Mouse (Mus musculus): ENCODE data around the gene Upk1b. TPM values are rescaled to one million over a fixed set of nuclear protein-coding genes. Genes with fewer than 3 reads are reported as not detected.
A peak's percentile ranks its signal among the peaks of the same experiment; 100 is the strongest.

The Upk1b gene
- polyA plus RNA-seq, 1 experiment from 2014 or later, result 1.2 TPM

DNA sequence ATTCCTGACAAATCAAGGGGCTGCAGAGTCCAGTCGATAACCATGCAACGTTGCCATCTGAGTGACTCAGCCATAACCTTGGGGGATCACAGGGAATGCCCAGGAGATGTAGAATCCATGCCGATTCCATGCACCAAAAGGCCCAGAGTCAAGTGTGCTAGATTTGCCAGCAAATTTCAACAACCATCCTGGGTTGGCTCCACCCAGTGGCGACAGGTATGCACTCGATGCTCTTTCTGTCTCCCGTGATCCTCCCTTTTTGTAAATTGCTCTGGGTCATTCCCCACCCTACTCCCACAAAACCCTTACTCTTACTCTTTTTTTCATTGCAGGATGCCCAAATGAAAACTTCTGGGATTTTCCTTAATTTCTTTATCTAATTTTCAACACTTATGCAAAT, 23.8 kb downstream of the Upk1b start:
- DNase-seq (ENCODE audit: low spot score), result no peak
- no peaks in the 10 kb centered on the region for H3K9me3 ChIP-seq
- H3K4me3 ChIP-seq, result no peak overlapping the region
- WGBS, result 53% methylated on average over 6 of the region's 6 CpGs
- no peak overlapping the region for H3K27ac ChIP-seq (replicated peaks)
- H3K4me1 ChIP-seq, result no peaks in the 10 kb centered on the region; the same call in 1 of the 2 replicates
- H3K36me3 ChIP-seq (replicated peaks), result no peaks in the 10 kb centered on the region
- no peaks in the 10 kb centered on the region for H3K27me3 ChIP-seq (replicated peaks; ENCODE audit: low read depth, poor library complexity, severe bottlenecking)

GRCm38 (mm10) chr16:38774964-38775746, 25.0 kb downstream of the Upk1b start:
- WGBS, result 75% methylated on average over 7 of the region's 7 CpGs
- H3K27me3 ChIP-seq (replicated peaks; ENCODE audit: low read depth, poor library complexity, severe bottlenecking), result no peaks in the 10 kb centered on the region

GRCm38 (mm10) chr16:38772906-38773496, 27.1 kb downstream of the Upk1b start:
- Histone ChIP-seq H3K9me3 (no peaks in the 10 kb centered on the region), H3K27me3 (replicated peaks; ENCODE audit: low read depth, poor library complexity, severe bottlenecking) (no peaks in the 10 kb centered on the region), H3K27ac (replicated peaks) (no peak overlapping the region), H3K4me3 (no peak overlapping the region), H3K4me1 (no peaks in the 10 kb centered on the region; the same call in 1 of the 2 replicates), H3K36me3 (replicated peaks) (peaks cover 14% of the 10 kb centered on the region)
- no peak for DNase-seq (ENCODE audit: low spot score)
- WGBS, result 77% methylated on average over 12 of the region's 12 CpGs

More at GRCm38 (mm10) chr16:38774964-38775746, 25.0 kb downstream of the Upk1b start:
- no peaks in the 10 kb centered on the region for H3K9me3 ChIP-seq
- no peak overlapping the region for H3K27ac ChIP-seq (replicated peaks)
- H3K36me3 ChIP-seq (replicated peaks), result no peaks in the 10 kb centered on the region
- DNase-seq (ENCODE audit: low spot score), result no peak
- no peak overlapping the region for H3K4me3 ChIP-seq
- H3K4me1 ChIP-seq, result no peaks in the 10 kb centered on the region; the same call in 1 of the 2 replicates

DNA sequence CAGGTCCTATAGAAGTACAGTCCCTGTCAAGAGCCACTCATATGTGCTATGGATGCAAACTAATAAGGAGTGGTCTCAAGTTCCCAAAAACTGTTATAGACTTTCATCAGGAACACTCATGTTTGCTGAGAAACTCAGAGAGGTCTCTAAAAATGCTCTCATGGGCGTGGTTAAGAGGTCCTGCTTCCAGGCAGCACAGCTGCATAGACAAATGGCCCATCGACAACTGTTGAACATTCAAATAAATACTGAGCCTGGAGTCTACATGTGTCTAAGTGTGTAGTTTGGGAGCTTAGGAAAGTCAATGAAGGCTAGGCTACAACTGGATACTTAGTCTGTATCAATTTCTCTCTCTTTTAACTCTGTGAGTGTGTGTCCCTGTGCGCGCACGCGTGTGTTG, 29.0 kb downstream of the Upk1b start:
- Histone ChIP-seq H3K4me3 (no peak overlapping the region), H3K27ac (replicated peaks) (no peak overlapping the region), H3K4me1 (no peaks in the 10 kb centered on the region; the same call in 1 of the 2 replicates), H3K27me3 (replicated peaks; ENCODE audit: low read depth, poor library complexity, severe bottlenecking) (no peaks in the 10 kb centered on the region), H3K9me3 (no peaks in the 10 kb centered on the region), H3K36me3 (replicated peaks) (peaks cover 28% of the 10 kb centered on the region)
- no peak for DNase-seq (ENCODE audit: low spot score)
- 94% methylated on average over 6 of the region's 6 CpGs for WGBS

DNA sequence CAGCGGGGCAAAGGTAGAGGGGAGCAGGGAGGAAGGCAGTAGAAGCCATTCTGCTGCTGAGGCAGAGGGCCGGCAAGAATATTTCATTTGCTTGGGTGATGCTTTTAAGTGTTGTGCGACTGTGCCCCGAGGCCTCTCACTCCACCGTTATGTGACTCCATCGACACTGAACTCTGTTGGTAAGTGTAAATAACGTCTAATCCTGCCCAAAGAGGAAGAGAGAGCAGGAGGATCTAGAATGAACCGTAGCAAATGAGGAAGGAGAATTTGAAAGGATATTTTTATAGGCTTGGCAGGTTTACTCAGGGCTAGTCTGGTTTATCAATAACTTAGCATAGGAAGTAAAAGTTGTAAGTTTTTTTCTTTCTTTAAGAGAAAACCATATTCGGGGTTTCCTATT, 30.6 kb downstream of the Upk1b start:
- 78% methylated on average over 9 of the region's 9 CpGs for WGBS
- no peak for DNase-seq (ENCODE audit: low spot score)

GRCm38 (mm10) chr16:38768386-38768785, 31.7 kb downstream of the Upk1b start:
- H3K4me3 ChIP-seq, result no peak overlapping the region
- H3K4me1 ChIP-seq, result no peaks in the 10 kb centered on the region; the same call in 1 of the 2 replicates
- H3K27ac ChIP-seq (replicated peaks), result no peak overlapping the region
- no peaks in the 10 kb centered on the region for H3K27me3 ChIP-seq (replicated peaks; ENCODE audit: low read depth, poor library complexity, severe bottlenecking)
- DNase-seq (ENCODE audit: low spot score), result no peak
- peaks cover 35% of the 10 kb centered on the region for H3K36me3 ChIP-seq (replicated peaks)
- H3K9me3 ChIP-seq, result no peaks in the 10 kb centered on the region
- WGBS, result 92% methylated on average over 8 of the region's 8 CpGs

More for the DNA sequence above, 30.6 kb downstream of the Upk1b start:
- Histone ChIP-seq H3K27me3 (replicated peaks; ENCODE audit: low read depth, poor library complexity, severe bottlenecking) (no peaks in the 10 kb centered on the region), H3K36me3 (replicated peaks) (peaks cover 31% of the 10 kb centered on the region), H3K27ac (replicated peaks) (no peak overlapping the region), H3K4me1 (no peaks in the 10 kb centered on the region; the same call in 1 of the 2 replicates), H3K9me3 (no peaks in the 10 kb centered on the region), H3K4me3 (no peak overlapping the region)

- H3K4me1 ChIP-seq, result no peaks in the 10 kb centered on the region; the same call in 1 of the 2 replicates
- H3K27ac ChIP-seq (replicated peaks), result no peak overlapping the region
- H3K4me3 ChIP-seq, result no peak overlapping the region
- H3K27me3 ChIP-seq (replicated peaks; ENCODE audit: low read depth, poor library complexity, severe bottlenecking), result no peaks in the 10 kb centered on the region
- DNase-seq (ENCODE audit: low spot score), result no peak
- no peaks in the 10 kb centered on the region for H3K9me3 ChIP-seq
- peaks cover 40% of the 10 kb centered on the region for H3K36me3 ChIP-seq (replicated peaks)
- 88% methylated on average over 8 of the region's 8 CpGs for WGBS
Observed at GRCm38 (mm10) chr16:38767761-38768160, 32.4 kb downstream of the Upk1b start.

- H3K27me3 ChIP-seq (replicated peaks; ENCODE audit: low read depth, poor library complexity, severe bottlenecking), result no peaks in the 10 kb centered on the region
- no peak overlapping the region for H3K4me3 ChIP-seq
- no peaks in the 10 kb centered on the region for H3K9me3 ChIP-seq
- 73% methylated on average over 3 of the region's 3 CpGs for WGBS
- H3K27ac ChIP-seq (replicated peaks), result no peak overlapping the region
- H3K36me3 ChIP-seq (replicated peaks), result peaks cover 48% of the 10 kb centered on the region
- DNase-seq (ENCODE audit: low spot score), result no peak
- no peaks in the 10 kb centered on the region for H3K4me1 ChIP-seq
Observed at GRCm38 (mm10) chr16:38766671-38767070, 33.5 kb downstream of the Upk1b start.

GRCm38 (mm10) chr16:38763508-38763907, 36.6 kb downstream of the Upk1b start:
- H3K9me3 ChIP-seq, result no peaks in the 10 kb centered on the region
- H3K4me1 ChIP-seq, result peaks cover 11% of the 10 kb centered on the region
- no peak overlapping the region for H3K4me3 ChIP-seq
- H3K36me3 ChIP-seq (replicated peaks), result peaks cover 66% of the 10 kb centered on the region
- DNase-seq (ENCODE audit: low spot score), result no peak
- 80% methylated on average over 4 of the region's 4 CpGs for WGBS
- H3K27me3 ChIP-seq (replicated peaks; ENCODE audit: low read depth, poor library complexity, severe bottlenecking), result no peaks in the 10 kb centered on the region
- no peak overlapping the region for H3K27ac ChIP-seq (replicated peaks)

GRCm38 (mm10) chr16:38762401-38762800, 37.7 kb downstream of the Upk1b start:
- DNase-seq (ENCODE audit: low spot score), result no peak

DNA sequence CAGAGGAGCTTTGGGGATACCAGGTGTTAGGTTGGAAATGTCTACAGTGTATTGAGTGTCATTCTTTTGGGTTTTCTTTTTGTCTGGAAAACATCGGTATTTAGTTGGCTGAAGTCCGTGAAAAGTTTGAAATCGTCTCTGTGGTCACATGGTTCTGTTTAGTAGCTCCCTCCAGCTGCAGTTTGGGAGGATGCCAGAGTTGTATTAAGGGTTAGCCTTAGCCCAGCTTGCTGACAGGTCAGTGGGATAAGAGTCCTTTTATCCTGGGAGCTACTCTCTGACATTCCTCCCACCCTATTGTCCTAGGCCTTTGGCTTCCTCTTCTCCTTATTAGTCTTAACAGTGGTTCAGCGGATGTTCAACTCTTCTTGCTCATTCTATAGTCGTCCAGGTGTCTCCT, 38.2 kb downstream of the Upk1b start:
- H3K27me3 ChIP-seq (replicated peaks; ENCODE audit: low read depth, poor library complexity, severe bottlenecking), result no peaks in the 10 kb centered on the region
- H3K36me3 ChIP-seq (replicated peaks), result peaks cover 64% of the 10 kb centered on the region
- peaks cover 21% of the 10 kb centered on the region for H3K4me1 ChIP-seq
- no peak overlapping the region for H3K4me3 ChIP-seq
- 90% methylated on average over 5 of the region's 5 CpGs for WGBS
- H3K9me3 ChIP-seq, result no peaks in the 10 kb centered on the region
- H3K27ac ChIP-seq (replicated peaks), result no peak overlapping the region
- no peak for DNase-seq (ENCODE audit: low spot score)

More at GRCm38 (mm10) chr16:38762401-38762800, 37.7 kb downstream of the Upk1b start:
- peaks cover 66% of the 10 kb centered on the region for H3K36me3 ChIP-seq (replicated peaks)
- 85% methylated on average over 8 of the region's 8 CpGs for WGBS
- no peak overlapping the region for H3K27ac ChIP-seq (replicated peaks)
- no peaks in the 10 kb centered on the region for H3K27me3 ChIP-seq (replicated peaks; ENCODE audit: low read depth, poor library complexity, severe bottlenecking)
- no peaks in the 10 kb centered on the region for H3K9me3 ChIP-seq
- peaks cover 21% of the 10 kb centered on the region for H3K4me1 ChIP-seq
- no peak overlapping the region for H3K4me3 ChIP-seq

DNA sequence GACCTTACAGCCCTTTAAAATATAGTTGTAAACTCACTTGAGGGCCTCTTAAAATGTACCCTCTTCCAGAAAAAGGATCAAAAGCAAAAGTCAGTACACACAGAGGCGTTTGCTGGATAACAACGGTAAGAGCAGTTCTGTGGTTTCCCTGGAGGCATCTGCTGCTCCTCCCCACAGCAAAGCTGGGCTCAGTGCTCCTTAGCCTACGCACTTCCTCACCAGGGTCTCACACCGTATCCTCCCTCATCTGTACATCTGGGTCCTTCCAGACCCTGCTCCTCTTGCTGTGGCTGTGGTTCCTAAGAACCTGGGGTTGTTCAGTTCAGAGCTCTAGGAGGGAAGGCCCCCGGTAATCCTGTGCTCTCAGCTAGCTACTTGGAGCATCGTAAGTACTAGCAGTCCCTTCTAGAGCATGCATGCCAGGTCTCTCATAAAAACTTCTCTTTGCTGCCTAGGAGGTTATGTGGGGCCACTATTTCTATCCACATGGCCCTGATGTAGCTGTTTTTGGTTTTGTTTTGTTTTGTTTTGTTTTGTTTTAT, 39.2 kb downstream of the Upk1b start:
- peaks cover 25% of the 10 kb centered on the region for H3K4me1 ChIP-seq
- H3K4me3 ChIP-seq, result no peak overlapping the region
- no peak overlapping the region for H3K27ac ChIP-seq (replicated peaks)
- H3K27me3 ChIP-seq (replicated peaks; ENCODE audit: low read depth, poor library complexity, severe bottlenecking), result no peaks in the 10 kb centered on the region
- 81% methylated on average over 6 of the region's 6 CpGs for WGBS
- DNase-seq (ENCODE audit: low spot score), result peak; percentile 3
- no peaks in the 10 kb centered on the region for H3K9me3 ChIP-seq
- peaks cover 59% of the 10 kb centered on the region for H3K36me3 ChIP-seq (replicated peaks)

All from embryonic facial prominence, embryonic 10.5 days (tissue).